Comparison of ENCODE assay signal across 9 mouse cellular contexts in the genomic region with DNA sequence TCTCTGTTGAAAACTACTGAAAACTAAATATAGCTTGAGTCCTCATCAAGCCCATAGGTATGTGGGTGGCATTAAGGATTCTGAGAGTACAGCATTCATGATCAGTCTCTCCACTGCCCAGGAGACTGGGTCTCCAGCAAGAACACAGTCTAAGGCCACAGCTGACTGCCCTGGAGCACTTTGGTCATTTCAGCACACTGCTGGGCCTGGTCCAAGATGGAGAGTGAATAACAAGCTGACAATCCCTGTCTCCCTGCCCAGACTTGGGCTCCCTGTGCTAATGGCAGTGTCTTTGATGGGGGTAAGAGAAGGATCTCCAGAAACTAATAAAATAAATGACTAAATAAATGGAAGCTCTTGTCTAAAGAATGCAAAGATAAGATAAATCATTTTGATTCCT. TPM values are rescaled to one million over a fixed set of nuclear protein-coding genes. Genes with fewer than 3 reads are reported as not detected.
A peak's percentile ranks its signal among the peaks of the same experiment; 100 is the strongest.
DNase-seq lines count a peak whose midpoint lies in the region; ATAC-seq and TF ChIP-seq lines count a peak whose summit lies in the region.
"Had no signal": no experiment of that assay in that cellular context is flagged by ENCODE, and none has a peak within 500 bp of the region (broad histone marks: within the 10 kb centered on the region; RNA-seq: fewer than 3 reads in every experiment).

No protein-coding gene starts in this region.

- no peaks in the 10 kb centered on the region for H3K27me3 ChIP-seq in forebrain, embryonic 16.5 days (replicated peaks; ENCODE audit: control insufficient read depth, insufficient read depth, low read length)
- H3K27me3 ChIP-seq in kidney, postnatal 0 days (ENCODE audit: insufficient read depth, low read length): no peaks in the 10 kb centered on the region; the same call in 1 of the 2 replicates

- H3K4me1 ChIP-seq in forebrain, embryonic 16.5 days (replicated peaks; ENCODE audit: control insufficient read depth, insufficient read depth, low read length): peaks cover 19% of the 10 kb centered on the region
- H3K4me1 ChIP-seq in kidney, postnatal 0 days (replicated peaks; ENCODE audit: insufficient read depth, low read length): no peaks in the 10 kb centered on the region

- H3K27ac ChIP-seq in forebrain, embryonic 16.5 days (ENCODE audit: low read length): peak overlapping the region; percentile 80
- no peak overlapping the region for H3K27ac ChIP-seq in kidney, postnatal 0 days

- no peak for TF ChIP-seq POLR2A in brain, embryonic 14.5 days (IDR thresholded peaks at IDR 0.05; ENCODE audit: borderline replicate concordance, extremely low read depth, insufficient read depth, insufficient read length, poor library complexity, severe bottlenecking)

- peak; percentile 54 for DNase-seq in layer of hippocampus, postnatal 10 days (ENCODE audit: low spot score in 2 of 2)
- no peak for DNase-seq in layer of hippocampus, postnatal 36 days
- DNase-seq in brain, embryonic 14.5 days (ENCODE audit: low read depth): peak; percentile 87
- peak; percentile 7 for DNase-seq in kidney, postnatal 0 days (ENCODE audit: low spot score)
- DNase-seq in B cell, adult 2 months: no peak
- DNase-seq in thymus, postnatal 14 days: no peak

- no peaks in the 10 kb centered on the region for H3K36me3 ChIP-seq in forebrain, embryonic 16.5 days (ENCODE audit: control insufficient read depth, insufficient read depth)
- H3K36me3 ChIP-seq in kidney, postnatal 0 days (ENCODE audit: insufficient read depth, low read length): no peaks in the 10 kb centered on the region
- H3K36me3 ChIP-seq: G1E had no signal

- TF ChIP-seq CTCF in brain, embryonic 14.5 days (IDR thresholded peaks at IDR 0.05; ENCODE audit: borderline replicate concordance, extremely low read depth, insufficient read depth, insufficient read length): no peak
- TF ChIP-seq CTCF in kidney, postnatal 0 days (IDR thresholded peaks at IDR 0.05; ENCODE audit: low read depth): no peak

- no peak overlapping the region for H3K4me3 ChIP-seq in forebrain, embryonic 16.5 days (replicated peaks; ENCODE audit: low read length)
- H3K4me3 ChIP-seq in kidney, postnatal 0 days (replicated peaks; ENCODE audit: low read depth, low read length): no peak overlapping the region

- peak; percentile 80 for ATAC-seq in forebrain, embryonic 16.5 days
- no peak for ATAC-seq in kidney, postnatal 0 days (replicated peaks; ENCODE audit: low FRiP score, low read depth)
- ATAC-seq in activated CD4-positive, CD25-positive, alpha-beta regulatory T cell, adult 4 months: no peak

- H3K4me2 ChIP-seq in forebrain, embryonic 16.5 days (ENCODE audit: low read length): no peak overlapping the region
- no peak overlapping the region for H3K4me2 ChIP-seq in kidney, postnatal 0 days (ENCODE audit: low read length)

- no peaks in the 10 kb centered on the region for H3K9me3 ChIP-seq in forebrain, embryonic 16.5 days (ENCODE audit: control insufficient read depth, low read length)
- no peaks in the 10 kb centered on the region for H3K9me3 ChIP-seq in kidney, postnatal 0 days (replicated peaks; ENCODE audit: low read length)
- H3K9me3 ChIP-seq: G1E had no signal

- H3K9ac ChIP-seq in forebrain, embryonic 16.5 days (replicated peaks; ENCODE audit: low read depth, low read length): no peak overlapping the region
- no peak overlapping the region for H3K9ac ChIP-seq in kidney, postnatal 0 days (ENCODE audit: low read depth, low read length)

RNA-seq across cellular contexts. Expression of gene Plxna2, which starts 30.5 kb away (rescaled TPM):
- total RNA-seq in layer of hippocampus, postnatal 10 days (2021): 10 to 100 TPM; 92.8 to 94.8 TPM
- 10 to 100 TPM; 65.0 to 73.0 TPM for total RNA-seq in layer of hippocampus, postnatal 36 days (2021)
- polyA plus RNA-seq in brain, embryonic 14.5 days (2012; rRNA removed): 60.3 and 66.5 TPM in 2 replicates
- polyA plus RNA-seq in forebrain, embryonic 16.5 days (2015; fragmentation: Nextera tagmentation; extraction: Ambion mirVana): 76.0 and 80.3 TPM in 2 replicates
- 2.6 and 2.8 TPM in 2 replicates for polyA plus RNA-seq in kidney, postnatal 0 days (2015; fragmentation: Nextera tagmentation; extraction: Ambion mirVana)
- polyA plus RNA-seq in activated CD4-positive, CD25-positive, alpha-beta regulatory T cell, adult 4 months (2017; shearing (Covaris generic)): not detected
- polyA plus RNA-seq: G1E had no signal

Comparison
In these comparisons a context has a peak if more than half of its experiments do, and no peak if none do; other contexts are left out.
1. DNase-seq: peak in layer of hippocampus, postnatal 10 days (2 of 2), brain, embryonic 14.5 days (single experiment) and kidney, postnatal 0 days (single experiment); none in layer of hippocampus, postnatal 36 days (0 of 2), B cell, adult 2 months (0 of 2) and thymus, postnatal 14 days (single experiment).
2. RNA of gene Plxna2, which starts 30.5 kb away (polyA plus RNA-seq): 76.0 to 80.3 TPM in forebrain, embryonic 16.5 days and 60.3 to 66.5 TPM in brain, embryonic 14.5 days; 2.6 to 2.8 TPM in kidney, postnatal 0 days and not detected in activated CD4-positive, CD25-positive, alpha-beta regulatory T cell, adult 4 months; every median in the first group is over 10 times any median in the second.